Mouse (Mus musculus): ENCODE results near the gene Nynrin. TPM values are rescaled to one million over a fixed set of nuclear protein-coding genes. Genes with fewer than 3 reads are reported as not detected.
A peak's percentile ranks its signal among the peaks of the same experiment; 100 is the strongest.

Nynrin gene
- polyA plus RNA-seq, 1 experiment from 2014 or later, result 9.3 TPM

- H3K9me3 ChIP-seq (replicated peaks), result no peaks in the 10 kb centered on the region
- no peaks in the 10 kb centered on the region for H3K36me3 ChIP-seq (ENCODE audit: poor library complexity, severe bottlenecking)
- H3K27me3 ChIP-seq, result no peaks in the 10 kb centered on the region
- H3K27ac ChIP-seq, result no peak overlapping the region
- H3K4me1 ChIP-seq, result no peaks in the 10 kb centered on the region
- ATAC-seq, result no peak
- WGBS, result 82% methylated on average over 9 of the region's 9 CpGs
- H3K4me3 ChIP-seq, result no peak overlapping the region
- no peak overlapping the region for H3K4me2 ChIP-seq
- no peak overlapping the region for H3K9ac ChIP-seq
Measured at GRCm38 (mm10) chr14:55845506-55846294, 8.1 kb upstream of the Nynrin start.

GRCm38 (mm10) chr14:55850885-55851284 lies 2.9 kb upstream of the Nynrin start:
- ATAC-seq, result no peak
- Histone ChIP-seq H3K4me2 (no peak overlapping the region), H3K9ac (no peak overlapping the region), H3K27ac (no peak overlapping the region), H3K4me3 (no peak overlapping the region), H3K4me1 (peaks cover 32% of the 10 kb centered on the region), H3K9me3 (replicated peaks) (no peaks in the 10 kb centered on the region), H3K36me3 (ENCODE audit: poor library complexity, severe bottlenecking) (no peaks in the 10 kb centered on the region), H3K27me3 (no peaks in the 10 kb centered on the region)
- WGBS, result 70% methylated on average over 6 of the region's 6 CpGs

- peaks cover 51% of the 10 kb centered on the region for H3K4me1 ChIP-seq
Measured at GRCm38 (mm10) chr14:55852646-55853551, 911 bp upstream of the Nynrin start.

GRCm38 (mm10) chr14:55854406-55855100 lies 743 bp downstream of the Nynrin start:
- peak overlapping the region; percentile 89 for H3K27ac ChIP-seq
- peak overlapping the region; percentile 71 for H3K4me3 ChIP-seq
- no peaks in the 10 kb centered on the region for H3K9me3 ChIP-seq (replicated peaks)
- H3K27me3 ChIP-seq, result no peaks in the 10 kb centered on the region
- H3K4me1 ChIP-seq, result peaks cover 63% of the 10 kb centered on the region
- 3% methylated on average over 9 of the region's 9 CpGs for WGBS
- 0 out of 2 replicates have a peak, but pooled peaks cover 13% of the 10 kb centered on the region for H3K36me3 ChIP-seq (ENCODE audit: poor library complexity, severe bottlenecking)
- ATAC-seq, result peak; percentile 36
- H3K4me2 ChIP-seq, result peak overlapping the region; percentile 90
- H3K9ac ChIP-seq, result peak overlapping the region; percentile 85

More at GRCm38 (mm10) chr14:55852646-55853551, 911 bp upstream of the Nynrin start:
- H3K9me3 ChIP-seq (replicated peaks), result no peaks in the 10 kb centered on the region
- no peaks in the 10 kb centered on the region for H3K27me3 ChIP-seq
- H3K36me3 ChIP-seq (ENCODE audit: poor library complexity, severe bottlenecking), result 0 out of 2 replicates have a peak, but pooled peaks cover under 1% of the 10 kb centered on the region
- H3K4me2 ChIP-seq, result peak overlapping the region; percentile 90
- peak overlapping the region; percentile 85; the same call in 1 of the 2 replicates for H3K9ac ChIP-seq
- H3K4me3 ChIP-seq, result peak overlapping the region; percentile 71
- peak overlapping the region; percentile 89 for H3K27ac ChIP-seq
- ATAC-seq, result peak; percentile 76
- WGBS, result 2% methylated on average over 11 of the region's 11 CpGs

GRCm38 (mm10) chr14:55855101-55855561 lies 1.3 kb downstream of the Nynrin start:
- 4% methylated on average over 4 of the region's 4 CpGs for WGBS

GRCm38 (mm10) chr14:55857588-55857987 lies 3.8 kb downstream of the Nynrin start:
- Histone ChIP-seq H3K4me2 (peak overlapping the region; percentile 18), H3K27me3 (no peaks in the 10 kb centered on the region), H3K27ac (no peak overlapping the region), H3K36me3 (ENCODE audit: poor library complexity, severe bottlenecking) (0 out of 2 replicates have a peak, but pooled peaks cover 13% of the 10 kb centered on the region), H3K9me3 (replicated peaks) (no peaks in the 10 kb centered on the region), H3K9ac (peak overlapping the region; percentile 30; the same call in 1 of the 2 replicates), H3K4me1 (peaks cover 72% of the 10 kb centered on the region), H3K4me3 (no peak overlapping the region)
- 77% methylated on average over 4 of the region's 4 CpGs for WGBS
- ATAC-seq, result no peak

More at GRCm38 (mm10) chr14:55855101-55855561, 1.3 kb downstream of the Nynrin start:
- Histone ChIP-seq H3K9ac (peak overlapping the region; percentile 85), H3K4me1 (peaks cover 66% of the 10 kb centered on the region), H3K9me3 (replicated peaks) (no peaks in the 10 kb centered on the region), H3K36me3 (ENCODE audit: poor library complexity, severe bottlenecking) (0 out of 2 replicates have a peak, but pooled peaks cover 13% of the 10 kb centered on the region), H3K4me3 (peak overlapping the region; percentile 71), H3K27ac (peak overlapping the region; percentile 89), H3K27me3 (no peaks in the 10 kb centered on the region), H3K4me2 (peak overlapping the region; percentile 90)
- peak; percentile 22 for ATAC-seq

- H3K4me3 ChIP-seq, result no peak overlapping the region
- H3K36me3 ChIP-seq (ENCODE audit: poor library complexity, severe bottlenecking), result peaks cover 46% of the 10 kb centered on the region
- H3K4me2 ChIP-seq, result no peak overlapping the region
- no peak for ATAC-seq
- no peaks in the 10 kb centered on the region for H3K9me3 ChIP-seq (replicated peaks)
- no peaks in the 10 kb centered on the region for H3K27me3 ChIP-seq
- no peak overlapping the region for H3K27ac ChIP-seq
- 74% methylated on average over 6 of the region's 6 CpGs for WGBS
- H3K4me1 ChIP-seq, result peaks cover 41% of the 10 kb centered on the region
- no peak overlapping the region for H3K9ac ChIP-seq
Measured at GRCm38 (mm10) chr14:55862186-55862585, 8.4 kb downstream of the Nynrin start.

GRCm38 (mm10) chr14:55862970-55863369 lies 9.2 kb downstream of the Nynrin start:
- Histone ChIP-seq H3K27me3 (no peaks in the 10 kb centered on the region), H3K4me3 (no peak overlapping the region), H3K9me3 (replicated peaks) (no peaks in the 10 kb centered on the region), H3K9ac (0 out of 2 replicates have a peak overlapping the region, but pooled peaks have one; percentile 8), H3K4me1 (peaks cover 33% of the 10 kb centered on the region), H3K27ac (no peak overlapping the region), H3K4me2 (no peak overlapping the region), H3K36me3 (ENCODE audit: poor library complexity, severe bottlenecking) (peaks cover 49% of the 10 kb centered on the region)
- WGBS, result 93% methylated on average over 10 of the region's 10 CpGs
- ATAC-seq, result no peak

- Histone ChIP-seq H3K4me1 (peaks cover 28% of the 10 kb centered on the region), H3K27me3 (no peaks in the 10 kb centered on the region), H3K4me3 (no peak overlapping the region), H3K27ac (no peak overlapping the region), H3K9ac (no peak overlapping the region), H3K9me3 (replicated peaks) (no peaks in the 10 kb centered on the region), H3K36me3 (ENCODE audit: poor library complexity, severe bottlenecking) (peaks cover 51% of the 10 kb centered on the region), H3K4me2 (no peak overlapping the region)
- WGBS, result 22% methylated on average over 7 of the region's 7 CpGs
- peak; percentile 72 for ATAC-seq
Measured at GRCm38 (mm10) chr14:55863773-55864172, 10.0 kb downstream of the Nynrin start.

- H3K27me3 ChIP-seq, result no peaks in the 10 kb centered on the region
- ATAC-seq, result no peak
- H3K36me3 ChIP-seq (ENCODE audit: poor library complexity, severe bottlenecking), result peaks cover 77% of the 10 kb centered on the region
- no peak overlapping the region for H3K9ac ChIP-seq
- H3K9me3 ChIP-seq (replicated peaks), result no peaks in the 10 kb centered on the region
- H3K4me2 ChIP-seq, result no peak overlapping the region
- 33% methylated on average over 4 of the region's 4 CpGs for WGBS
- H3K4me3 ChIP-seq, result no peak overlapping the region
- no peak overlapping the region for H3K27ac ChIP-seq
- peaks cover 7% of the 10 kb centered on the region; the same call in 1 of the 2 replicates for H3K4me1 ChIP-seq
Measured at GRCm38 (mm10) chr14:55866962-55867361, 13.2 kb downstream of the Nynrin start.

- Histone ChIP-seq H3K4me1 (peaks cover 7% of the 10 kb centered on the region), H3K4me2 (no peak overlapping the region), H3K9ac (no peak overlapping the region), H3K36me3 (ENCODE audit: poor library complexity, severe bottlenecking) (peaks cover 89% of the 10 kb centered on the region), H3K27me3 (no peaks in the 10 kb centered on the region), H3K27ac (no peak overlapping the region), H3K9me3 (replicated peaks) (no peaks in the 10 kb centered on the region), H3K4me3 (no peak overlapping the region)
- ATAC-seq, result no peak
- WGBS, result 90% methylated on average over 14 of the region's 14 CpGs
Measured at GRCm38 (mm10) chr14:55868230-55869026, 14.6 kb downstream of the Nynrin start.

Measured in forebrain, embryonic 13.5 days (tissue).